Mouse (Mus musculus) left cerebral cortex, adult 9 months (tissue): ENCODE data around the gene Cyb5r1.

ENCODE experiments used
- DNase-seq, 2 experiments: peaks; one replicate each; pipeline ENCODE4 v3.0.0; 2022; ENCODE audit warnings: low spot score in 2 of 2

The Cyb5r1 gene

GRCm38 (mm10) chr1:134460294-134461284, 55.2 kb downstream of the Cyb5r1 start:
- no peak for DNase-seq
